Mouse (Mus musculus) CD4-positive, CD25-positive, alpha-beta regulatory T cell, adult 2 months (primary cell): ENCODE results near the gene Carnmt1.

ENCODE experiments used
- DNase-seq: peaks from one replicate; pipeline ENCODE4 v3.0.0-alpha.2; 2012; ENCODE audit warnings: low read depth, low spot score

The Carnmt1 gene

DNA sequence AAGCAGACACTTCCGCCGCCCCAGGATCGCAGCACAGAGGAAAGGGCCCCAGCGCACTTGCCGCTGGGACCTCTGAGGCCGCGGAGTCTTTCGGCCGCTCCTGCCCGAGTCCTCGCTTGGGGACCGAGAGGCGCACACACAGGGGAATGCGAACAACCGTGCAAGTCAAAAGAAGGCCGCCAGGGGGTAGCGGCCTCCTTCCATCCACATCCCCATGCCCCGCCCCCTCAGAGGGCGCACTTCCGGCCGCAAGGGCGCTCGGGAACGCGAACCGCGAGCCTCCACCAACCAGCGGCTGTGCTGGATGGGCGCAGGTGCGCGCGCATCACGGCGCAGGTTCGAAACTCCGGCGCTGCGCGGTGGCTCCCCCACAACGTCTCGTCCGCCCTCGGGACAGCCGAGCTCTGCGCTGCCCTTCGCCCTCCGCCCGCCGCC is 42.3 kb downstream of the Carnmt1 start, which contains the start of gene D030056L22Rik:
D030056L22Rik (plus strand) TSS at position 328 of the 435 bp plus-strand sequence.
- peak; percentile 100 for DNase-seq

DNA sequence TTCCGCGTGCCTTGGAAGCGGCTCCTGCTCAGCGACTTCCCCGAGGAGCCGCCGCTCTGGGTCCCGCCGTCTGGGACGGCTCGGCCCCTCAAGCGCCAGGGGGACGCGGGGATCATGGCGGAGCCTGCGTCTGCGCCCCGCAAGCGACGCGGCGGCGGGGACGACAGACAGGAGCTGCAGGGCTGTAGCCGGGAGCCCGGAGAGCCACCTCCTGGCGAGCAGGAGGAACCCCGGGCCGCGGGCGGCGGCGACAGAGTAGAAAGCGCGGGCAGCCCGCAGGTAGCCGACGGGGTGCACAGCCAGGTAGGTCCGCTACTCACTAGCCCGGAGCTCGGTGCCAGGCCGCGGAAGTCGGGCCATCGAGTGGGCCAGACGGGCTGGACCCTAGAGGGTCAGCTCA is 42.8 kb downstream of the Carnmt1 start:
- DNase-seq, result peak; percentile 72

DNA sequence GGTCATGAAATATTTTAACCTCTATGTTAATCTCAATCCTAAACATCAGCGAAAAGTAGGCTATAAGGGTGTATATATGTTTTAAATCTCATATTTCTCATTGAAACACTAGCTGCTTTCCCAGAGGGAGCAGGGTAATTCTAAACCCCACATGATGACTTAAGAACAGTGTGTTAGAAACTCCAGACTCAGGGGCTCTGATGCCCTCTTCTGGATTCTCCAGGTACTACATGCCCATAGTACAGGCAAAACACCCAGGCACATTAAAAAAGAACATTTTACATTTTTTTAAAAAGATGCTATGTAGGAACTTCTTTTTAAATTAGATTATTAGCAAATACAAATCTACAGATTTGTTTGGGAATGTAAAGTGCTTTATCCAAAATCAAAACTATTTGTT is 45.8 kb downstream of the Carnmt1 start:
- DNase-seq, result peak; percentile 87

DNA sequence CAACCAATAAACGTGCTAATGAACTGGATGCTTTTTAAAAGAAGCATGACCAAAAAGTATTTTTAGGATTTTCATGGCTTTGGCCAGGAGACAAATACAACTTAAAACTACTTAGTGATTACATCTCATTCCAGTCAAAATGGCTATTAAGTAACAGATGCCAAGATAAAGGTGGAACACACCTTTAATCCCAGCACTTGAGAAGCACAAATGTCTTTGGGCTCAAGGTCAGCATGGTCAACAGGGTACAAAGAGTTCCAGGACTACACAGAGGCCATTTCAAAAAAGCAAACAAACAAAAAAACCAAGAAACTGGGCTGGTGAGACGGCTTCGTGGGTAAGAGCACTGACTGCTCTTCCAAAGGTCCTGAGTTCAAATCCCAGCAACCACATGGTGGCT is 49.8 kb downstream of the Carnmt1 start:
- no peak for DNase-seq

DNA sequence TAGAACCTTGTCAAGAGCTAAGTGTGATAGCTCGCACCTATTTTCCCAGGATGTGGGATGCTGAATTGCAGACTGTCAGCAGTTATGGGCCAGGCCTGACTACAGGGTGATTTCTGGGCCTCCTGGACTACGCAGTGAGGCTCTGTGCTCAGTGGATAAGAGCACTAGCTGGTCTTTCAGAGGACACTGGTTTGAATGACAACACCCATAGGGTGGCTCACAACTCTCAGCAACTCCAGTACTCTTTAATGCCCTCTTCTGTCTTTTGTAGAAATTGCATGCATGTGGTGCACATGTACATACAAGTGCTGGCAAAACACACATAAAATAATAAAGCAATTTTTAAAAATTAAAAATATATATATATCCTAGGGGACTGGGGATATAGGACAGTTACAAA is 54.6 kb downstream of the Carnmt1 start:
- no peak for DNase-seq

DNA sequence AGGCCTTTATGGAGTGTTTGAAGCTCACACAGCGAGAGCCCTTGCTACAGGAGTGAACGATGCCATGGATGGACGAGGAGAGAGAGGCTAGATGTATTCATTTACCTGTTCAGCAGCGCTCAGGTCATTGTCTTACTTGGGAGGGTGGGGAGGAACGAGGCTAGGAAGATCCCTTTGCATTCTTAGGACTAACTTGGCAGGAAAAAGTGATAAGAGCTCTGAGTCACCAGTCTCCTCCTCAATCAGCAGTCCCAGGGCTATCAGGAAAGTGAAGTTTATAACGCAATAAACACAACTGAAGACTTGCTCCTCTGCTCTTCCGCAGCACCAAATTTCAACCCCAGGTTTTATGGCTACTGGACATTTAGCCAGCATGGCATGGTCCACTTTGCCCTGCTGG is 59.7 kb downstream of the Carnmt1 start:
- no peak for DNase-seq

DNA sequence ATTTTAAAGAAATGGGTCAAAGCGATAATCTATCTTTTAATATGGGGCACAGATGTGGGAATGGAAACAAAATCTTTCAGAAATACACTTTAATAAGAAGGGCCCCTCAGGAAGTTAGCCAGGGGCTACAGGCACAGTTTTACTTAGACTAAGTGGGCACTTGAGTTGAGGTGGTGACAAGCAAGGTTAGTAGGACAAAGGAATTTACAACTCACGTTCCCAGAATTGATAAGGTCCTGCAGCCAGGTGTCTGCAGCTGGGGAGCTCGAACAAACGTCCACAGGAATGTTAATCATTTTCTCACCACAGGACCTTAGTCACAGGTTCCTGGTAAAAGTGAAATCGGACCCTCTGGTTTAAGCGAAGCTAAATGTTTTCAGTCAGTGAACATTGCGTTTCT is 60.5 kb downstream of the Carnmt1 start:
- DNase-seq, result no peak

DNA sequence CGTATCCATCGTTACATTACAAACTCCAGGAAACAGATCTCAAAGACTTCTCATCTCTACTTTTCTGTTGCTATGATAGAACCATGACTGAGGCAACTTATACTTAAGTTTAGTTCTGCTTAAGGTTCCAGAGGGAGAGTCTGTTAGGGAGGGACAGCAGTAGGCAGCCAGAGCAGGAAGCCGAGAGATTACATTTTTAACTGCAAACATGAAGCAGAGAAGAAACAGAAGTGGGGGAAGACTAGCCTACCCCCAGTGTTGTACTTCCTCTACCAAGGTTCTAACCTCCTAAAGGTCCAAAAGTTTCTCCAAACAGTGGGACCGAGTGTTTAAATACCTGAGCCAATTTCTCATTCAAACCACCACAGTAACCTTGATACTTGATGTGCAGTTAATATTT is 65.3 kb downstream of the Carnmt1 start:
- no peak for DNase-seq

DNA sequence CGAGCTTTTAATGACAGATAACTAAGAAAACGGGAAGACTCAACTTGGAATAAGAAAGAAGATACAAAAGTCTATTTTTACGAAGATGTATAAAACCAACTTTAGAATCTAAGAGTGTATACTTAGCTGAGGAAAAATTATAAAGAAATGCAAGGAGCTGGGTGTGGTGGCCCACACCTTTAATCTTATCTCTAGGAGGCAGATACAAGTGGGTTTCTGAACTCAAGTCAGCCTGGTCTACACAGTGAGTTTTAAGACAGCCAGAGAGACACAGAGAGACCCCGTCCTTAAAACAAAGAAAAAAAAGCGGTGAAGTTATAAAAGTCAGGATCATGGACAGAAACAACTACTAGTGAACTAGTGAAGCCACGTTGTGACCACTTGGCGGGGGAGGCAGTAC is 68.6 kb downstream of the Carnmt1 start:
- DNase-seq, result no peak

DNA sequence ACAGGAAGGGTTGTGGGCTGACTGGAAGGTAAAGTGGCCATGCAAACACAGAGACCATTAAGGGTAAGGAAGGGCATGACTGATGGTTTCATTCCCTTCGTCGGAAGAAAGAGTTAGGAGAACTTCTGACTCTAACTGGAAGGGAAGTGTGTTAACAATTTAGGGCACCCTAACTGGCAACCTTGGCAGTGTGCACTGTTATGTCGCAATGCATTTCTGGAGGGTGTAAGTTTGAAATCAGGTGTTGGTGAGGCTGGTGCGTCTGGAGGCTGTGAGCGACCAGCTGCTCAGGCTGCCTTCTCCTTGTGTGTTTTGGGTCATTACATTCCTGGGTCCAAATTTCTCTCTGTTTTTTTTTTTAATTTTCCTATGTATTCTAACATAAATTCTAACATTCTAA is 73.4 kb downstream of the Carnmt1 start:
- no peak for DNase-seq

DNA sequence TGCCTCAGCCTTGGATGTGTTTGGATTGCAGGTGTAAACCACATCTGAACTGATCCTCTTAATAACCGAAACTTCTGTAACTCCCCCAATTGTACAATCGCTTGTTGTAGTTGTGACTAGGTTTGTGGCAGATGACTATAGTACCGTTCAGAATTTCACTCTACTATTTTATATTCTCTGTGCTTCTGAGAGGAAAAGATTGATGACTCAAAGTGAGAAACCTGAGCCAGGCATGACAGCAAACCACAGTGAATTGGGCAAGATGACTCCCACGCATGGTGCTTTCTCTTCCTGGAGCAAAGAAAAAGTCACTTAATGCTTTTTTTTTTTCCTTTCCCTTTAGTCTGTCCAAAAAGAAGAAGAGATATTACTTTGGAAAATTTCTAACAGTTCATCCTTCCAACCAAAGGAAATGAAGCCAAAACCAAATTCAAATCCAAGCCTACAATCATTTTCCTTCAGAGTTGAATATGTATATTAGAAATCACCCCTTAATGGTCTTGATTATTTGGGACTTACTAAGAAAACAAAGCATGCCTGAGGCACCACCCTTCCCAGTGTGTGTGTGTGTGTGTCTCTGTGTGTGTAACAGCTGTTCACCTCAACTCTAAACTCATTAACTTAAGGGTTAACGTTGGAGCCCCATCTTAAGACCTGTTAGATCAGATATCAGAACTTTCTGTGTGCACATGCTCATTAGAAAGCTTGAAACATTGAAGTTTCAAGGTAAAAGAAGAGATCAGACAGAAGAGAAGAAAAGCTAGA is 76.2 kb downstream of the Carnmt1 start:
- peak; percentile 66 for DNase-seq

DNA sequence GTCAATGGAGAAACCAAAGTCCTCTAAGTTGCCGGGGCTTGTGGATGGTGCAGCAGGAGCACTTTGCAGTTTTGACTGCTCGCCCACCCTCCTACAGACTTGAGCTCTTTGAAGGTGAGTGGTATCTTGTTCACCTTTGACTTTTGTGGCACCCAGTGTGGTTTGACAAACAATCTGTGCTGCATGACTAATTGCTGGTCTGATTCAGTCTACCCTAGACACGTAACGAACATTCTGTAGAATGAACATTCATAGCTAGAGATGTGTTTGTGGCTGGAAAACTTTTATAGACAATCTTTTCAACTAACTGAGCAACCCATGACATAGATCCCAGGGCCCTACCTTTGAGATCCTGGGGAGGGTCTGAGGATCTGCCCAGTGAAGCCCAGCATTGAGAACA is 76.8 kb downstream of the Carnmt1 start:
- peak; percentile 42 for DNase-seq

DNA sequence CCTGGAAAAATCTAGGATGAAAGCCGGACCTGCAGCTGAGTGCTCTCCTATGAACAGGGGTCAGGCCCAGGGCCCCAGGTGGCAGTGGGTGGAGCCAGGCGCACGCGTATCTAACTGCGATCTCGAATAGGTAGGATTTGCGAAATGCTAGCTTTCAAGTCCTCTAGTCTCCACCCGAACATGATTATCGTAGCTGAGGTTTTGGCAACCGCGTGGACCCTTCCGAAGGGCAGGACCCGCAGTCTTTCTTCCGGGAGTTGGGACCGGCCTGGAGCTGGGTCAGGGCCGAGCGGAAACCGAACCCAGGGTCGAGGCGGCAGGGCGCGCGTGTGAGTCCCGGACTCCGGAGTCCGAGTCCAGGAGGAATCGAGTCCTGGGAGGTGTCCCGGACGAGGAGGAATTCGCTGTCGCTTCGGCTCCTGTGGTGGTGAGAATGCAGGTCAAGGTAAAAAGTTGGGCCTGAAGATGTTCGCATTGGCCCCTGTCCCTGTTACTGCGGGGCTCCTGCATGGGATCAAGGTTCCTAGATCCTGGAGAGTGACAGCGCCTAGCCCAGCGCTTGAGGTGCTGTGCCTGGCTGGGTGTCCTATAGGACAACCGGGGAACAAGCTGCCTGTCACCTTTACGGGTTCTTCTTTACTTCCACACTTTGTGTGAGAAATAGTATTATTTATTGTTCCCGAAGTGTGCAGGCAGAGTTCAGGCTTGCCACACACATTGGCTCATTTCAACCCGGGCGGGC is 79.2 kb downstream of the Carnmt1 start, which contains the start of gene Trpm6:
Trpm6 (plus strand) TSS at position 386 of the 742 bp plus-strand sequence.
- DNase-seq, result peak; percentile 17
